Mouse (Mus musculus): ENCODE measurements around the gene Mbd4. TPM values are rescaled to one million over a fixed set of nuclear protein-coding genes. Genes with fewer than 3 reads are reported as not detected.
"Not testable (repeated sequence)": the region's sequence is repeated elsewhere in the genome, so short reads cannot be mapped to it uniquely, and the experiment has no call there.

The Mbd4 gene
- 1 to 10 TPM in 1 of 2 experiments, under 1 TPM in 1; 0.79 to 1.1 TPM for total RNA-seq (2021)
- long read RNA-seq, experiment 1, partial matches to known transcripts, result 0 of 14 reads
- long read RNA-seq, experiment 1, other reads (novel, unspliced or antisense), result 12 of 14 reads
- long read RNA-seq, experiment 2, partial matches to known transcripts, result 0 of 5 reads
- long read RNA-seq, experiment 2, other reads (novel, unspliced or antisense), result 5 of 5 reads

- DNase-seq, result peak; percentile 97 to 99
Measured at GRCm38 (mm10) chr6:115853091-115853813, at the start of gene Mbd4, which contains the start of gene Ift122. Mbd4 (minus strand) TSS chr6:115853371. Ift122 (plus strand) TSS chr6:115853470.

DNA sequence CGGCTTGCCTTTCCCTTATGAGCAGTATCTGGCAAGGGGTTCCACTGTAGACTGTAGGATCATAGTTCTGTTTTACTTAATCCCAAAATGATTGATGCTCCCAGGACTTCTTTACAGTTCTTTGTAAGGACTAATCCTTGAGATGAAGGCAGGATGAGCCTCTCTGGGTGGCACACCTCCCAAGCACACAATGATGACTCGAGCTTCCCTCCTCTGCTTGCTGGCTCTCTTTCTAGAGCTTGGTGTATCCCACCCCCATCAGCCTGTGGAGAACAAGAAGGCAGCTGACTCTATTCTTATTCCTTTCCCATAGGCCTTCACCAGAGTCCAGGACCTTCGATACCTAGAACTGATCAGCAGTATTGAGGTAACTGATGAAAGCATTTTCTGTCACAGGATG, 49.4 kb upstream of the Mbd4 start:
- no peak for DNase-seq

GRCm38 (mm10) chr6:115901489-115901931, 48.3 kb upstream of the Mbd4 start:
- peak; percentile 79 to 90 for DNase-seq

GRCm38 (mm10) chr6:115901062-115901461, 47.9 kb upstream of the Mbd4 start:
- DNase-seq, result peak; percentile 86 to 91

DNA sequence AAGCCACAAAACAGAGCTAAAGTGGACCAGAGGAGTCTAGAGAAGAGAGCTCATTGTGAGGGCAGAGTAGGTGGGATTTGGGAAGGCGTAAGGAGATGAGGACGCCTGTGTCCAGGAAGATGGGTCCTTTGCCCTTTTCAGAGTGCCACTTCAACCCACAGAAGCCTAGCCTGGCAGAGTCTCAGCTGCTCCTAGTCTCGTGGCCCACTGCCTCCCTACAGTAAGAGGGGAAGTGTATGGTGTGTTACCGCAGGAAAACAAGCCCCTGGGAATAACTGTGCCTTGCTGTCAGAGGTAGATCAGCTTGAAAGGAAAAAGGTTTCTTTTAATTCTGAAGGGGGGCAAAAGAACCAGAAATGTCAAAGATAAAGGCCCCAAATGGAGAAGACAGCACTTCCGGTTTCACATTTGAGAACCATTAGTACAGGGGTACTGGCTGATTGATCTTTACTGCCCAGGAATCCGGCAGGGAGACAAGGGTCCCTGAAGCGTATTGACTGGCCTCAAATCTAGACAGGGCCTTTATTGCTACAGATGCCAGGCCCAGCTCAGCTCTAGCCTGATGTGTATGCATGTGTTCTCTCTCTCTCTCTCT, 44.9 kb upstream of the Mbd4 start:
- DNase-seq, result no peak

GRCm38 (mm10) chr6:115897117-115897516, 43.9 kb upstream of the Mbd4 start:
- peak; percentile 78 to 89 for DNase-seq

DNA sequence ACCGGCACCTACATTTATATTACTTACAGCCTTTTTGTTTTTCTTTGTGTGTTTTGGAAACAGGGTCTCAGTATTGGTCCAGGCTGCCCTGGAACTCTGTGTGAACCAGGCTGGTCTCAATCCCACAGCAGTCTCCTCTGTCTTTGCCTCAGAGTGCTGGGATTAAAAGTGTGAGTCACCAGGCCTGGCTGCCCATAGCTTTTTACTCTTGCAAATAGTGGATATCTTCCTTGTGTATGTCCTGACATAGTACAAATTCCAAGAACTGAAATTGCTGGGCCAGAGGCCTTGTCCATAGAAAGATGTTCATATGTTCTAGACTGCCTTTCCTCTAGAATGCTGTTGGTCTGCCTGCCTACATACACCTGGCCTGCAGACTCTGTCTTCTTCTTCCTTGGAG, 43.2 kb upstream of the Mbd4 start:
- DNase-seq, result no peak

DNA sequence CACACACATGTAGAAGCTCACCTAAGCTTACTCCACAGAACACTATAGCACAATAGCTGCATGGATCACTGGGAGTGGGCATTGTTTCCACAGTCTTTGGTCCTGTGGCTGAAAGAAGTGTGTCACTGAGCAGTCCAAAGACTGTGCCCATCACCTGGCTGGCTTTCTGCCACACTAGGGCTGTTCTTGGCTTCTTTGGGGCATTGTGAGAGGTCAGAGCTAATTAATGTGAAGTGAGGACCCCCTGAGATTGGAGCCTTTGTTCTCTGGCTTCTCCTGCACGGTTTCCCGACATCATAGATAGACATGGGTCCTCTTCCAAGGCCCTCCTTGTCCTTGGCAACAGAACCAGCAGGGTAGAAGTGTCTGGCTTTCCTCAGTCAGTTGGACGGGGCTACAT, 39.2 kb upstream of the Mbd4 start:
- no peak for DNase-seq

DNA sequence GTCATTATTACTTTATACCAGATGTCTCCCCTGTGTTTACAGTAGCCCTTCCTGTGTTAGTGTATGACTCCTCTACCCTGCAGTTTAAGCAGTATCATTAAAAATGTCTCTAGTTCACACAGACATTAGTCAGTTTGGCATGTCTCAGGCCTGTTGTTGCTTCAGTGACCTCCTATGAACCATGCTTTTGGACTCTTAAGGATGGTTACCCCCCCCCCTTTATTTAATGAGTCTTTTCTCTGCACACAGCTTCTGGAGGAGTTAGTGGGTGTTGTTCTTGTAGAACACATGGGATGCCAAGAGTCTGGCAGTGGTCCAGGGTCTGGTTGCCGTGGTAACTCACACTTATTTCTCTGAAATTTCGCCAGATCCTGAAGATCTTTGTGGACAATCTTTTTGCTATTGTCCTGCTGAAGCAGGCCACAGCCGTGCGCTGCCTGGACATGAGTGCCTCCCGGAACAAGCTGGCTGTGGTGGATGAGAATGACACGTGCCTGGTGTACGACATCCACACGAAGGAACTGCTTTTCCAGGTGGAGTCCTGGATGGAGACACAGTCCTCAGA, 38.4 kb upstream of the Mbd4 start:
- no peak for DNase-seq

DNA sequence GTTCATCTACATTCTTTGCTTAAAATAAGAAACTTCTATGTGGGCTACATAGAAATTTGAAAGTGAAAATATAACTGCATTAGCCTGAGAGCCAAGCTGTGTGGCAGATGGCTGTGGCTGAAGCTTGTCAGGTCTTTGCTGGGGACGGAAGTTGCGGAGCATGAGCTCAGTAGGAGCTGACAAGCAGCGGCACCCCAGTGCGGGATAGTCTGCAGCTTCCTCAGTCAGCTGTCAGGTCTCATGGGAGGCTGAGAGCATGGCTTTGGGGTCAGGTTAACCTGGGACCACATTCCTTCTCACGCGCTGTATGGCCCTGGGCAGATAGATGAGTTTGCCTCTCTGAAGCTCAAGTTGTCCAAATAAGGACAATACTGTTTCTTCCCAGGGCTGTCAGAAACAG, 37.9 kb upstream of the Mbd4 start:
- DNase-seq, result no peak

GRCm38 (mm10) chr6:115890601-115891000, 37.4 kb upstream of the Mbd4 start:
- no peak for DNase-seq

DNA sequence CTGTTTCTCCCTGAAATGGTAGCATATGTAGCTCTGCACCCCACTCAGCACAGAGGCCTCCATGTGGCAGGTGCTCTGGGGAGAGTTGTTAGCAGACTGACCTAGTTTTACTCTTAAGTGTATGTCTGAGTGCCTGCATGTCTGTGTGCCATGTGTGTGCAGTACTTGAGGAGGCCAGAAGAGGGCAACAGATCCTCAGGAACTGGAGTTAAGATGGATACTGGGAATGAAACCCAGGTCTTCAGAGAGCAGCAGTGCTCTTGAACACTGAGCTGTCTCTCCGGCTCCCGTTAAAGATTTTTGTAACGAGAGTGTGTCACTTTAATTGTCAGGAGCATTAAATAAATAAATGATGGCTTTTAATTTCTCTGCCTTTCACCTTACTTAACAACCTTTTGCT, 35.1 kb upstream of the Mbd4 start:
- DNase-seq, result no peak

DNA sequence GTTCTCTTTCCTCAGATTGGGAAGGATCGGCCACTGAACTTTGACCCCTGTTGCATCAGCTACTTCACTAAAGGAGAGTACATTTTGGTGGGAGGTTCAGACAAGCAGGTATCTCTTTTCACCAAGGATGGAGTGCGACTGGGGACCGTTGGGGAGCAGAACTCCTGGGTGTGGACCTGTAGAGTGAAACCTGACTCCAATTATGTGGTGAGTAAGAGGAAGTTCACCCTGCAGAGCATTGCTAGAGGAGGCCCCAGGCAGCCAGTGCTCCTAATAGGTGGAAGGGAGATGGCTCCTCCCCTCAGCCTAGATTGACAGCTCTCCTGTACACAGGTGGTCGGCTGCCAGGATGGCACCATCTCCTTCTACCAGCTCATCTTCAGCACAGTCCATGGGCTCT, 33.7 kb upstream of the Mbd4 start:
- no peak for DNase-seq

GRCm38 (mm10) chr6:115884018-115884417, 30.8 kb upstream of the Mbd4 start:
- no peak for DNase-seq

- DNase-seq, result peak in 1 of 2 experiments; percentile 64
Measured at GRCm38 (mm10) chr6:115880751-115881150, 27.6 kb upstream of the Mbd4 start.

DNA sequence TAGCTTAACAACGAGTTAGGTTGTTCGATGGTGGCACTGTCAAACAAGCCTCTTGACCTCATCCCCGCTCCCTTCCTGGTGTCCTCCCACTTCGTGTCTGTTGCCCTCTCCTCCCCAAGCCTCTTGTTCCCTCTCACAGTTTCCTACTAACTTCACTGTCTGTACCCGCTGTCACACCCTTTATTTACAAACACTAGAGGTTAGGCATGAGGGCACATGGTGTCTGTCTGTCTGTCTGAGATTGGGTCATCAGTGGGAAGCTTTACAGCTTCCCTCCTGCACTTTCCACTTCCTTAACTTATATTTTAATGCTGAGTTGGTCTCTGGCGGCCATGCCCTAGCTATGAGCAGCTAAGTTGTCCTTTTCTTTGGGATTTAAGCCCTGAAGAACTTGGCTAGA, 26.6 kb upstream of the Mbd4 start:
- DNase-seq, result no peak

GRCm38 (mm10) chr6:115878694-115879093, 25.5 kb upstream of the Mbd4 start:
- no peak for DNase-seq

GRCm38 (mm10) chr6:115877239-115877638, 24.1 kb upstream of the Mbd4 start:
- no peak for DNase-seq

DNA sequence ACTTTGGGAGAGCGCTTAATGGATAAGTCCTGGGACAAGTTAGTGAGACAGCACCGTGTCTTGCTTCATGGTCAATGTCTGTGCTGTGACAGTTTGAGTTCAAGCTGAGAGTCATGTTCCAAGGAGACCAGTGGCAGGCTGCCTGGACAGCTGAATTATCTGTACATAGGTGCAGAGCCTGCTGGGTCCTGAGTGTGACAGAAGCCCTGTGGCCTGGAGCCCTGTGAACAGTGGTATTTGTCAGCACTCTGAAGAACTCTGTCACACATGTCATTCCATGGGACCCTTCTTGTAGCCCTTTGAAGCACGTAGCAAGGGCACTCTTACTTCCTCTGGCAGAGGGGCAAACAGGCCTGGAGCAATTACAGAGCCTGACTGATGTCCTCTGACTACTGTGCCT, 18.1 kb upstream of the Mbd4 start:
- not testable (repeated sequence) for DNase-seq

DNA sequence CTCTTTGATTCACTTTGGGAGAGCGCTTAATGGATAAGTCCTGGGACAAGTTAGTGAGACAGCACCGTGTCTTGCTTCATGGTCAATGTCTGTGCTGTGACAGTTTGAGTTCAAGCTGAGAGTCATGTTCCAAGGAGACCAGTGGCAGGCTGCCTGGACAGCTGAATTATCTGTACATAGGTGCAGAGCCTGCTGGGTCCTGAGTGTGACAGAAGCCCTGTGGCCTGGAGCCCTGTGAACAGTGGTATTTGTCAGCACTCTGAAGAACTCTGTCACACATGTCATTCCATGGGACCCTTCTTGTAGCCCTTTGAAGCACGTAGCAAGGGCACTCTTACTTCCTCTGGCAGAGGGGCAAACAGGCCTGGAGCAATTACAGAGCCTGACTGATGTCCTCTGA, 14.0 kb upstream of the Mbd4 start:
- DNase-seq, result not testable (repeated sequence)

DNA sequence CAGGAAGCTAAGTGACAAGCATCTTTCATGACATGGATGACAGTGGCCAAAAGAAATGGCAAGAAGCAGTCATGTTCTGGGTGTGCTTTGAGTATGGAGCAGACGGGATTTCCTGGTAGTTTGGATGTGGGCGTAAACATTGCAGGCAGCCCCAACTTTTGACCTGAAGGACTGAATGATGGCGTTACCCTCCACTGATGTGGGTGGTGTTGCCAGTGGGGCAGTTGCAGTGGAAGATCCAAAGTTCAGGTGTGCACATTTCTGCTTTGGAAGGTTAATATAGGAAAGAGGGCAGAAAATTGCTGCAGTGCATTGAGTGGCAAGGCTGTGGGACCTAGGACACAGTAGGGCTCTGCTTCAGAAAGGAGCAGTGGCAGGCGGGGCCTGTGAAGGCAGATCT, 12.1 kb upstream of the Mbd4 start:
- no peak for DNase-seq

DNA sequence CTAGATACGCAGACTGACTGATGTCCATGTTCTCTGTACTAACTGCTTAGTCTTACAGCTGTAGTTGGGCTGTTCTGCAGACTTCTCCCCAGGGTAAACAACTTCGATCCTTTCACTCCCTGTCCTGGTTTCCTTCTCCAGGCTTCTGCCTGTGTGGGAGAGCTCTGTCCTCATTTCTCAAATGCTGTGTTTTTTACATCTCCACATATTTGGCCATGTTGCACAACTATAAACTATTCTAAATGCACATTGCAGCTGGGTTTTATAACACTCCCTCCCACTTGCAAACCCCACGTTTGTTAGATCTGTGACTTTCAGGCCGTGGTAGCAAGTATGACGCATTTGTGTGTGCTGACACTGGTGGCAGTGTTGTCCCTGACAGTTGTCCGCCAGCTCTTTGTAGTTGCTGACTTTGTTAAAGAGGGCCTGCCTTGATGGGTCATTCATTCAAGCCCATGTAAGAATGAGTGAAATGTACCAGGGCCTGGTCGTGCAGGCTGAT, 10.2 kb upstream of the Mbd4 start:
- DNase-seq, result peak in 1 of 2 experiments; percentile 40

DNA sequence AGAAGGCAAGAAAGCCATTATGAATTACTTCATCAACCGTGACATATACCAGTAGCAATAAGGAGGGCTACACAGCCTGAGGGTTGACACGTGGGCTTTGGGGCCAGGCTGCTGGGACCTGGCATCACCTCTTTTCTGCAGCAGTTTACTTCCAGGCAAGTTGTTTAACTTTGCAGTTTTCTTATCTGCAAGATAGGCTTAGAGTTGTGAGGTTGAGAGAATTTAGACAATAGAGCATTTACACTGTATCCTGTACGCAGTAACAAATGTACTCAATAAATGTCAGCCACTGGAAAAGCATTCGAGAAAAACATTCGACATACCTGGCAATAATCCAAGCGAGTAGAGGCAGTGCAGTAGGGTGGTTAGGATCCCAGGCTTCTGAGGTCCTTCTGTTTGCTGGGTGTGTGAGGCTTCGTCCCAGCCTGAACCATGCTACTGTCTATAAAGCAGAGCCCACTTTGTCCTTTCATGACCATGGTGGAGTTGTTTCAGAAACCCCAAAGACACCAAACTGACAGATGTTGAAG, 6.9 kb upstream of the Mbd4 start:
- no peak for DNase-seq

Measured in heart, adult 18-20 months (tissue).